Mouse (Mus musculus) midbrain, embryonic 16.5 days (tissue): ENCODE results near the gene Pde8b. TPM values are rescaled to one million over a fixed set of nuclear protein-coding genes. Genes with fewer than 3 reads are reported as not detected.
A peak's percentile ranks its signal among the peaks of the same experiment; 100 is the strongest.

Source experiments
- ATAC-seq: fragments of 200-750 bp; cut with Nextera tagmentation; 2 replicates; pipeline ENCODE4 v1.8.0; 2017; ENCODE audit warnings: moderate TSS enrichment
- H3K27ac ChIP-seq: fragments of 300-500 bp; sonication (generic); 2 replicates; pipeline ENCODE4 v1.5.1; 2014; ENCODE audit warnings: mild to moderate bottlenecking, low read length, mixed read lengths
- H3K27me3 ChIP-seq: fragments of 300-500 bp; sonication (generic); 2 replicates; pipeline ENCODE4 v1.6.1; 2014; ENCODE audit warnings: low read depth, low read length, mixed read lengths; ENCODE audit not compliant: control insufficient read depth, insufficient read depth
- H3K36me3 ChIP-seq: fragments of 300-500 bp; sonication (generic); 2 replicates; pipeline ENCODE4 v1.6.1; 2014; ENCODE audit warnings: mild to moderate bottlenecking, low read length, moderate library complexity, mixed read lengths; ENCODE audit not compliant: control insufficient read depth, insufficient read depth
- H3K4me1 ChIP-seq: fragments of 300-500 bp; sonication (generic); 2 replicates; pipeline ENCODE4 v1.6.1; 2014; ENCODE audit warnings: mild to moderate bottlenecking, low read length, mixed read lengths; ENCODE audit not compliant: control insufficient read depth, insufficient read depth
- H3K4me2 ChIP-seq: fragments of 300-500 bp; sonication (generic); 2 replicates; pipeline ENCODE4 v1.6.1; 2014; ENCODE audit warnings: mild to moderate bottlenecking, low read length, mixed read lengths
- H3K4me3 ChIP-seq: fragments of 300-500 bp; sonication (generic); 2 replicates; pipeline ENCODE4 v1.5.1; 2014; ENCODE audit warnings: low read depth, mild to moderate bottlenecking, low read length, moderate library complexity, mixed read lengths
- H3K9ac ChIP-seq: fragments of 300-500 bp; sonication (generic); 2 replicates; pipeline ENCODE4 v1.6.1; 2014; ENCODE audit warnings: low read depth, low read length, mixed read lengths
- H3K9me3 ChIP-seq: fragments of 300-500 bp; sonication (generic); replicated peaks from 2 replicates; pipeline ENCODE4 v1.6.1; 2014; ENCODE audit warnings: mild to moderate bottlenecking, low read length, mixed read lengths; ENCODE audit not compliant: control insufficient read depth, poor library complexity, severe bottlenecking
- WGBS: fragments of 180-500 bp; shearing (Covaris S2); extraction: QIAGEN DNeasy Blood & Tissue Kit; methylation state at CpG from one replicate; pipeline ENCODE4 v1.1.7; 2014; 5-methylcytosine and 5-hydroxymethylcytosine counted together
- polyA plus RNA-seq: library from polyadenylated mRNA; unstranded; fragments of >200 nt; fragmentation: Nextera tagmentation; extraction: Ambion mirVana; gene quantifications from 2 replicates; pipeline ENCODE4 v1.2.1, GENCODE M21; 2015

The Pde8b gene
- polyA plus RNA-seq: 7.6 and 11.0 TPM in 2 replicates

- peak within 1 kb of the TSS; percentile 55; the same call in 1 of the 2 replicates for H3K9ac ChIP-seq
- H3K36me3 ChIP-seq: no peaks in the 10 kb centered on the region
- peak within 1 kb of the TSS; percentile 90 for H3K4me2 ChIP-seq
- no peak within 1 kb of the TSS for H3K27ac ChIP-seq
- ATAC-seq: peak; percentile 71
- H3K27me3 ChIP-seq: no peaks in the 10 kb centered on the region
- peaks cover 5% of the 10 kb centered on the region; the same call in 1 of the 2 replicates for H3K4me1 ChIP-seq
- no peaks in the 10 kb centered on the region for H3K9me3 ChIP-seq
- WGBS: 4% methylated on average over 37 of the region's 37 CpGs
- H3K4me3 ChIP-seq: peak within 1 kb of the TSS; percentile 46
These were observed at the start of gene Pde8b for GRCm38 (mm10) chr13:95249511-95250456. Gene Pde8b, minus strand, starts transcription at chr13:95250336.

GRCm38 (mm10) chr13:95291983-95292382 lies 41.8 kb upstream of the Pde8b start:
- WGBS: 56% methylated on average over 4 of the region's 4 CpGs
- Histone ChIP-seq H3K27ac (no peak overlapping the region), H3K36me3 (no peaks in the 10 kb centered on the region), H3K4me1 (no peaks in the 10 kb centered on the region), H3K9me3 (no peaks in the 10 kb centered on the region), H3K27me3 (no peaks in the 10 kb centered on the region), H3K9ac (no peak overlapping the region), H3K4me3 (no peak overlapping the region), H3K4me2 (no peak overlapping the region)
- no peak for ATAC-seq

GRCm38 (mm10) chr13:95288027-95288426 lies 37.9 kb upstream of the Pde8b start:
- no peaks in the 10 kb centered on the region for H3K36me3 ChIP-seq
- H3K9me3 ChIP-seq: no peaks in the 10 kb centered on the region
- no peak overlapping the region for H3K4me2 ChIP-seq
- no peaks in the 10 kb centered on the region for H3K27me3 ChIP-seq
- H3K4me1 ChIP-seq: no peaks in the 10 kb centered on the region
- no peak overlapping the region for H3K27ac ChIP-seq
- no peak for ATAC-seq
- no peak overlapping the region for H3K9ac ChIP-seq
- no peak overlapping the region for H3K4me3 ChIP-seq
- 76% methylated on average over 7 of the region's 7 CpGs for WGBS

- ATAC-seq: peak; percentile 90
These were observed 36.9 kb upstream of the Pde8b start for GRCm38 (mm10) chr13:95286989-95287388.

GRCm38 (mm10) chr13:95281740-95282673 lies 31.9 kb upstream of the Pde8b start:
- Histone ChIP-seq H3K27me3 (no peaks in the 10 kb centered on the region), H3K27ac (no peak overlapping the region), H3K4me1 (no peaks in the 10 kb centered on the region), H3K4me2 (no peak overlapping the region), H3K36me3 (no peaks in the 10 kb centered on the region), H3K9me3 (no peaks in the 10 kb centered on the region), H3K4me3 (no peak overlapping the region), H3K9ac (no peak overlapping the region)
- ATAC-seq: no peak
- WGBS: 34% methylated on average over 6 of the region's 7 CpGs

More at GRCm38 (mm10) chr13:95286989-95287388, 36.9 kb upstream of the Pde8b start:
- Histone ChIP-seq H3K4me1 (no peaks in the 10 kb centered on the region), H3K27me3 (no peaks in the 10 kb centered on the region), H3K9ac (no peak overlapping the region), H3K27ac (no peak overlapping the region), H3K9me3 (no peaks in the 10 kb centered on the region), H3K36me3 (no peaks in the 10 kb centered on the region), H3K4me3 (no peak overlapping the region), H3K4me2 (no peak overlapping the region)
- 2% methylated on average over 7 of the region's 7 CpGs for WGBS

GRCm38 (mm10) chr13:95278426-95279025 lies 28.4 kb upstream of the Pde8b start:
- Histone ChIP-seq H3K4me3 (no peak overlapping the region), H3K9ac (no peak overlapping the region), H3K27me3 (no peaks in the 10 kb centered on the region), H3K9me3 (no peaks in the 10 kb centered on the region), H3K4me1 (no peaks in the 10 kb centered on the region), H3K27ac (no peak overlapping the region), H3K36me3 (no peaks in the 10 kb centered on the region), H3K4me2 (no peak overlapping the region)
- WGBS: 92% methylated on average over 4 of the region's 4 CpGs
- no peak for ATAC-seq

GRCm38 (mm10) chr13:95264691-95265090 lies 14.6 kb upstream of the Pde8b start:
- Histone ChIP-seq H3K36me3 (no peaks in the 10 kb centered on the region), H3K4me2 (no peak overlapping the region), H3K4me3 (no peak overlapping the region), H3K9ac (no peak overlapping the region), H3K9me3 (no peaks in the 10 kb centered on the region), H3K27me3 (no peaks in the 10 kb centered on the region), H3K4me1 (no peaks in the 10 kb centered on the region), H3K27ac (no peak overlapping the region)
- no peak for ATAC-seq
- WGBS: 91% methylated on average over 5 of the region's 5 CpGs

- Histone ChIP-seq H3K9me3 (no peaks in the 10 kb centered on the region), H3K4me3 (no peak overlapping the region), H3K27ac (no peak overlapping the region), H3K36me3 (no peaks in the 10 kb centered on the region), H3K9ac (no peak overlapping the region), H3K4me2 (no peak overlapping the region), H3K27me3 (no peaks in the 10 kb centered on the region), H3K4me1 (no peaks in the 10 kb centered on the region)
- WGBS: 58% methylated on average over 7 of the region's 9 CpGs
- no peak for ATAC-seq
These were observed 11.0 kb upstream of the Pde8b start for GRCm38 (mm10) chr13:95260886-95261789.
